Mouse (Mus musculus) kidney, embryonic 14.5 days (tissue): ENCODE measurements at regions not wholly inside any gene's neighbourhood (a gene's known extent, or its start where the extent isn't known, plus 50 kb on each side); places are given as distances from the start of the nearest gene placed in this dataset.

Experiments used
- ATAC-seq: fragments of 200-750 bp; cut with Nextera tagmentation; 2 replicates; pipeline ENCODE4 v1.8.0; 2017; ENCODE audit warnings: moderate number of reproducible peaks, mild to moderate bottlenecking, moderate TSS enrichment, moderate library complexity; ENCODE audit not compliant: low FRiP score, low TSS enrichment
- H3K27ac ChIP-seq: fragments of 300-500 bp; sonication (generic); 2 replicates; pipeline ENCODE4 v1.5.1; 2014; ENCODE audit warnings: low read depth, mild to moderate bottlenecking, low read length, moderate library complexity, mixed read lengths
- H3K27me3 ChIP-seq: fragments of 300-500 bp; sonication (generic); 2 replicates; pipeline ENCODE4 v1.6.1; 2014; ENCODE audit warnings: mild to moderate bottlenecking, low read length; ENCODE audit not compliant: control insufficient read depth, insufficient read depth
- H3K36me3 ChIP-seq: fragments of 300-500 bp; sonication (generic); 2 replicates; pipeline ENCODE4 v1.6.1; 2014; ENCODE audit warnings: low read length, mixed read lengths; ENCODE audit not compliant: control insufficient read depth, insufficient read depth
- H3K4me1 ChIP-seq: fragments of 300-500 bp; sonication (generic); 2 replicates; pipeline ENCODE4 v1.6.1; 2014; ENCODE audit warnings: low read length, mixed read lengths; ENCODE audit not compliant: control insufficient read depth, insufficient read depth
- H3K4me2 ChIP-seq: fragments of 300-500 bp; sonication (generic); replicated peaks from 2 replicates; pipeline ENCODE4 v1.6.1; 2014; ENCODE audit warnings: low read depth, mild to moderate bottlenecking, low read length
- H3K4me3 ChIP-seq: fragments of 300-500 bp; sonication (generic); 2 replicates; pipeline ENCODE4 v1.5.1; 2014; ENCODE audit warnings: mild to moderate bottlenecking, low read length
- H3K9ac ChIP-seq: fragments of 300-500 bp; sonication (generic); 2 replicates; pipeline ENCODE4 v1.6.1; 2014; ENCODE audit warnings: low read depth, mild to moderate bottlenecking, low read length, moderate library complexity
- H3K9me3 ChIP-seq: fragments of 300-500 bp; sonication (generic); 2 replicates; pipeline ENCODE4 v1.6.1; 2016; ENCODE audit warnings: low read length; ENCODE audit not compliant: control insufficient read depth
- WGBS: fragments of 180-500 bp; shearing (Covaris S2); extraction: QIAGEN DNeasy Blood & Tissue Kit; methylation state at CpG from one replicate; pipeline ENCODE4 v1.1.7; 2014; 5-methylcytosine and 5-hydroxymethylcytosine counted together

DNA sequence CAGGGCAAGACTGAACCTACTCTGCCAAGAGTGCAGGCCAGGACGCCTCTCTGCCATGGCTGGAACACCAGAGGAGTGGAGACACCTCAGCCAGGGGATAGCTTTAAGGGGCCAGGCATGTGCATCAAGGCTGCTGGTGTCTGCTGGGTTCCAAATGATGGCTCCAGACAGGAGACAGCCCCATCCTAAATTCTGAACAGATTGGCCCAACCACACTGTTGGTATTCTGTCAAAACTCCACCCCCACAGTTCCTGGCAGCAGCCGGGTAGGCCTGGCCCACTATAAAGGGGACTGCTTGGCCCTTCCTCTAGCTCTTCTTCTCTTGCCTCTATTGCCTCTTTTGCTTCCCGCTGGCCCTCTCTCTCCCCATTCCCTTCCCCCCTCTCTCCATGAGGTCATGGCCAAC lies 60.3 kb upstream of the Foxk1 start:
- ATAC-seq, result no peak
- H3K27me3 ChIP-seq, result no peaks in the 10 kb centered on the region
- no peaks in the 10 kb centered on the region for H3K4me1 ChIP-seq
- H3K4me3 ChIP-seq, result no peak overlapping the region
- H3K36me3 ChIP-seq, result no peaks in the 10 kb centered on the region
- no peaks in the 10 kb centered on the region for H3K9me3 ChIP-seq
- 55% methylated on average over 3 of the region's 3 CpGs for WGBS
- no peak overlapping the region for H3K4me2 ChIP-seq
- H3K9ac ChIP-seq, result no peak overlapping the region
- H3K27ac ChIP-seq, result no peak overlapping the region

DNA sequence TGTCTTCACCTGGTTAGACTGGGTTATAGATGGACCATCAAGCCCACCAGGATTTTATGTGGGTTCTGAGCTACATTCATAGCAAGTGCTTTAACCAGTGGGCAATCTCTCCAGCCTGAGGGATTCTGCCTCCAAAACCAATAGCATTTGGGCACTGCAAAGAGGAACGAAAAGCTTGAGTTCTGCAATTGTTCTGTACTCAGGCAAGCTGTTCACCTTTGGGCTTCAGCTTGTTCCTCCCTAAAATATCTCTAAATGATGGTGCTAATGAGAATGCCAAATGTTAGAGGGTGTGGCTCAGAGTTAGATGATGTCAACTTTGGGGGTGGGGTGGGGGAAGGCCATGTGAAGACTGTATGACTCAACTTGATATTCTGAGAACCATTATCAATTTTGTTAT lies 54.8 kb upstream of the Foxk1 start:
- Histone ChIP-seq H3K4me3 (no peak overlapping the region), H3K9ac (no peak overlapping the region), H3K27me3 (no peaks in the 10 kb centered on the region), H3K4me1 (no peaks in the 10 kb centered on the region), H3K9me3 (peaks cover 4% of the 10 kb centered on the region; the same call in 1 of the 2 replicates), H3K4me2 (no peak overlapping the region), H3K36me3 (no peaks in the 10 kb centered on the region), H3K27ac (no peak overlapping the region)
- WGBS, result 91% methylated on average over 1 of the region's 1 CpGs
- no peak for ATAC-seq

DNA sequence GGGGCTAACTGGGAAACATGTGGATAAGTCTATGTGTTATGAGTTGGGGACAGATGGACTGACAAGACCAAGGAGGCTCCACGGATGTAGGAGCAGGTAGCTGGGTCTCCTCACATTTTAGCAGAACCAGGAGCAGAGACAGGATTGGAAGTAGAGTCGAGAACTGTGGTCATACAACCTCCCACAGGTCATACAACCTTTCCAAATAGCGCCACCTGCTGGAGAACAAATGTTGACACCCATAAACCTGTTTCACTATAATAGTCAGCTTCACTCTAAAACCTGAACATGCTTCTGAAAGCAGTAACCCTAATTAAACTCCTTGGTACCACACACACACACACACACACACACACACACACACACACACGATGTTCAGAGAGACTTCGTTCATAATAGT lies 50.7 kb upstream of the Foxk1 start:
- Histone ChIP-seq H3K4me3 (no peak overlapping the region), H3K9ac (no peak overlapping the region), H3K4me2 (no peak overlapping the region), H3K4me1 (no peaks in the 10 kb centered on the region), H3K36me3 (no peaks in the 10 kb centered on the region), H3K27ac (no peak overlapping the region), H3K27me3 (no peaks in the 10 kb centered on the region), H3K9me3 (peaks cover 4% of the 10 kb centered on the region; the same call in 1 of the 2 replicates)
- no peak for ATAC-seq
- 61% methylated on average over 5 of the region's 5 CpGs for WGBS
